Mouse (Mus musculus): Measurements from ENCODE around the gene Aven. TPM values are rescaled to one million over a fixed set of nuclear protein-coding genes. Genes with fewer than 3 reads are reported as not detected.

Gene Aven
- total RNA-seq, 1 experiment, result 22.3 TPM

GRCm38 (mm10) chr2:112596415-112596814 is 103.7 kb downstream of the Aven start:
- Histone ChIP-seq H3K36me3 (ENCODE audit: control insufficient read depth, insufficient read depth, low read length, poor library complexity, severe bottlenecking) (no peaks in the 10 kb centered on the region), H3K9me3 (ENCODE audit: control insufficient read depth, insufficient read depth, low read depth, low read length) (no peaks in the 10 kb centered on the region), H3K4me3 (ENCODE audit: insufficient read depth in 1 of 2, low read depth in 1 of 2, low read length in 2 of 2, poor library complexity in 1 of 2, severe bottlenecking in 1 of 2) (no peak overlapping the region), H3K9ac (ENCODE audit: insufficient read depth, low read depth, low read length, poor library complexity, severe bottlenecking) (no peak overlapping the region), H3K4me1 (ENCODE audit: control insufficient read depth in 2 of 2, insufficient read depth in 2 of 2, low read length in 2 of 2, poor library complexity in 1 of 2) (0 out of 4 replicates have a peak, but pooled peaks cover 0 to 5% of the 10 kb centered on the region in 2 experiments), H3K27ac (ENCODE audit: insufficient read depth, low read depth, low read length, poor library complexity, severe bottlenecking) (no peak overlapping the region)
- in situ Hi-C loops (cut with MboI; ENCODE audit: low sequenced_read_pairs in 2 of 2, unreplicated experiment in 2 of 2), result no loop called here
- DNase-seq (ENCODE audit: low read depth, low spot score), result no peak
- TF ChIP-seq CHD2 (IDR thresholded peaks at IDR 0.05; ENCODE audit: low read depth, low read length) (no peak), HCFC1 (IDR thresholded peaks at IDR 0.05; ENCODE audit: borderline replicate concordance, insufficient read depth, low read length) (no peak), MAFK (IDR thresholded peaks at IDR 0.05; ENCODE audit: insufficient read depth, low read depth, low read length) (no peak), ZNF384 (IDR thresholded peaks at IDR 0.05; ENCODE audit: low read depth, low read length) (no peak), ZC3H11A (IDR thresholded peaks at IDR 0.05; ENCODE audit: borderline replicate concordance, low read depth, low read length) (no peak)

GRCm38 (mm10) chr2:112597064-112597463 is 104.3 kb downstream of the Aven start:
- in situ Hi-C loops (cut with MboI; ENCODE audit: low sequenced_read_pairs in 2 of 2, unreplicated experiment in 2 of 2), result no loop called here

GRCm38 (mm10) chr2:112600222-112600621 is 107.5 kb downstream of the Aven start:
- H3K9me3 ChIP-seq (ENCODE audit: control insufficient read depth, insufficient read depth, low read depth, low read length), result no peaks in the 10 kb centered on the region
- H3K4me1 ChIP-seq (ENCODE audit: control insufficient read depth in 2 of 2, insufficient read depth in 2 of 2, low read length in 2 of 2, poor library complexity in 1 of 2), result 0 out of 4 replicates have a peak, but pooled peaks cover 0 to 3% of the 10 kb centered on the region in 2 experiments
- no peak overlapping the region for H3K4me3 ChIP-seq (ENCODE audit: insufficient read depth in 1 of 2, low read depth in 1 of 2, low read length in 2 of 2, poor library complexity in 1 of 2, severe bottlenecking in 1 of 2)
- in situ Hi-C loops (cut with MboI; ENCODE audit: low sequenced_read_pairs in 2 of 2, unreplicated experiment in 2 of 2), result no loop called here
- no peaks in the 10 kb centered on the region for H3K36me3 ChIP-seq (ENCODE audit: control insufficient read depth, insufficient read depth, low read length, poor library complexity, severe bottlenecking)
- H3K9ac ChIP-seq (ENCODE audit: insufficient read depth, low read depth, low read length, poor library complexity, severe bottlenecking), result no peak overlapping the region
- no peak for DNase-seq (ENCODE audit: low read depth, low spot score)
- H3K27ac ChIP-seq (ENCODE audit: insufficient read depth, low read depth, low read length, poor library complexity, severe bottlenecking), result no peak overlapping the region
- TF ChIP-seq ZC3H11A (IDR thresholded peaks at IDR 0.05; ENCODE audit: borderline replicate concordance, low read depth, low read length) (no peak), ZNF384 (IDR thresholded peaks at IDR 0.05; ENCODE audit: low read depth, low read length) (no peak), CHD2 (IDR thresholded peaks at IDR 0.05; ENCODE audit: low read depth, low read length) (no peak), HCFC1 (IDR thresholded peaks at IDR 0.05; ENCODE audit: borderline replicate concordance, insufficient read depth, low read length) (no peak), MAFK (IDR thresholded peaks at IDR 0.05; ENCODE audit: insufficient read depth, low read depth, low read length) (no peak)

More at GRCm38 (mm10) chr2:112597064-112597463, 104.3 kb downstream of the Aven start:
- H3K36me3 ChIP-seq (ENCODE audit: control insufficient read depth, insufficient read depth, low read length, poor library complexity, severe bottlenecking), result no peaks in the 10 kb centered on the region
- TF ChIP-seq ZC3H11A (IDR thresholded peaks at IDR 0.05; ENCODE audit: borderline replicate concordance, low read depth, low read length) (no peak), CHD2 (IDR thresholded peaks at IDR 0.05; ENCODE audit: low read depth, low read length) (no peak)
- no peak overlapping the region for H3K4me3 ChIP-seq (ENCODE audit: insufficient read depth in 1 of 2, low read depth in 1 of 2, low read length in 2 of 2, poor library complexity in 1 of 2, severe bottlenecking in 1 of 2)
- H3K27ac ChIP-seq (ENCODE audit: insufficient read depth, low read depth, low read length, poor library complexity, severe bottlenecking), result no peak overlapping the region
- 0 out of 4 replicates have a peak, but pooled peaks cover 0 to 5% of the 10 kb centered on the region in 2 experiments for H3K4me1 ChIP-seq (ENCODE audit: control insufficient read depth in 2 of 2, insufficient read depth in 2 of 2, low read length in 2 of 2, poor library complexity in 1 of 2)
- no peak overlapping the region for H3K9ac ChIP-seq (ENCODE audit: insufficient read depth, low read depth, low read length, poor library complexity, severe bottlenecking)
- H3K9me3 ChIP-seq (ENCODE audit: control insufficient read depth, insufficient read depth, low read depth, low read length), result no peaks in the 10 kb centered on the region
- DNase-seq (ENCODE audit: low read depth, low spot score), result no peak

GRCm38 (mm10) chr2:112602487-112602886 is 109.7 kb downstream of the Aven start:
- in situ Hi-C loops (cut with MboI; ENCODE audit: low sequenced_read_pairs in 2 of 2, unreplicated experiment in 2 of 2), result no loop called here
- Histone ChIP-seq H3K4me3 (ENCODE audit: insufficient read depth in 1 of 2, low read depth in 1 of 2, low read length in 2 of 2, poor library complexity in 1 of 2, severe bottlenecking in 1 of 2) (no peak overlapping the region), H3K27ac (ENCODE audit: insufficient read depth, low read depth, low read length, poor library complexity, severe bottlenecking) (no peak overlapping the region), H3K36me3 (ENCODE audit: control insufficient read depth, insufficient read depth, low read length, poor library complexity, severe bottlenecking) (no peaks in the 10 kb centered on the region), H3K9me3 (ENCODE audit: control insufficient read depth, insufficient read depth, low read depth, low read length) (no peaks in the 10 kb centered on the region), H3K4me1 (ENCODE audit: control insufficient read depth in 2 of 2, insufficient read depth in 2 of 2, low read length in 2 of 2, poor library complexity in 1 of 2) (0 out of 4 replicates have a peak, but pooled peaks cover 0 to 3% of the 10 kb centered on the region in 2 experiments), H3K9ac (ENCODE audit: insufficient read depth, low read depth, low read length, poor library complexity, severe bottlenecking) (no peak overlapping the region)
- no peak for DNase-seq (ENCODE audit: low read depth, low spot score)
- TF ChIP-seq HCFC1 (IDR thresholded peaks at IDR 0.05; ENCODE audit: borderline replicate concordance, insufficient read depth, low read length) (no peak), ZC3H11A (IDR thresholded peaks at IDR 0.05; ENCODE audit: borderline replicate concordance, low read depth, low read length) (no peak), CHD2 (IDR thresholded peaks at IDR 0.05; ENCODE audit: low read depth, low read length) (no peak), MAFK (IDR thresholded peaks at IDR 0.05; ENCODE audit: insufficient read depth, low read depth, low read length) (no peak), ZNF384 (IDR thresholded peaks at IDR 0.05; ENCODE audit: low read depth, low read length) (no peak)

- no peak overlapping the region for H3K4me3 ChIP-seq (ENCODE audit: insufficient read depth in 1 of 2, low read depth in 1 of 2, low read length in 2 of 2, poor library complexity in 1 of 2, severe bottlenecking in 1 of 2)
- no peaks in the 10 kb centered on the region for H3K9me3 ChIP-seq (ENCODE audit: control insufficient read depth, insufficient read depth, low read depth, low read length)
- no peak overlapping the region for H3K9ac ChIP-seq (ENCODE audit: insufficient read depth, low read depth, low read length, poor library complexity, severe bottlenecking)
- no peak for DNase-seq (ENCODE audit: low read depth, low spot score)
- no peaks in the 10 kb centered on the region for H3K4me1 ChIP-seq (ENCODE audit: control insufficient read depth in 2 of 2, insufficient read depth in 2 of 2, low read length in 2 of 2, poor library complexity in 1 of 2)
- in situ Hi-C loops (cut with MboI; ENCODE audit: low sequenced_read_pairs in 2 of 2, unreplicated experiment in 2 of 2), result no loop called here
- TF ChIP-seq ZNF384 (IDR thresholded peaks at IDR 0.05; ENCODE audit: low read depth, low read length) (no peak), CHD2 (IDR thresholded peaks at IDR 0.05; ENCODE audit: low read depth, low read length) (no peak), HCFC1 (IDR thresholded peaks at IDR 0.05; ENCODE audit: borderline replicate concordance, insufficient read depth, low read length) (no peak), MAFK (IDR thresholded peaks at IDR 0.05; ENCODE audit: insufficient read depth, low read depth, low read length) (no peak), ZC3H11A (IDR thresholded peaks at IDR 0.05; ENCODE audit: borderline replicate concordance, low read depth, low read length) (no peak)
- H3K36me3 ChIP-seq (ENCODE audit: control insufficient read depth, insufficient read depth, low read length, poor library complexity, severe bottlenecking), result no peaks in the 10 kb centered on the region
- H3K27ac ChIP-seq (ENCODE audit: insufficient read depth, low read depth, low read length, poor library complexity, severe bottlenecking), result no peak overlapping the region
These were observed 113.8 kb downstream of the Aven start for GRCm38 (mm10) chr2:112606536-112606935.

Data from ES-E14 (cell line).